Mouse (Mus musculus) cortical plate, adult 2 months (tissue): Measurements from ENCODE around the gene Tm9sf4. TPM values are rescaled to one million over a fixed set of nuclear protein-coding genes. Genes with fewer than 3 reads are reported as not detected.

Source experiments
- H3K27ac ChIP-seq: fragments of 200-500 bp; 2 replicates; pipeline ENCODE4 v1.5.1; 2012; ENCODE audit warnings: low read length, control low read depth, inconsistent platforms; ENCODE audit not compliant: insufficient read depth
- H3K4me1 ChIP-seq: fragments of 200-500 bp; 2 replicates; pipeline ENCODE4 v1.6.1; 2011; ENCODE audit warnings: low read length; ENCODE audit not compliant: control insufficient read depth, insufficient read depth
- H3K4me3 ChIP-seq: fragments of 200-500 bp; 2 replicates; pipeline ENCODE4 v1.5.1; 2011; ENCODE audit warnings: mild to moderate bottlenecking, low read length, control low read depth; ENCODE audit not compliant: insufficient read depth
- CTCF ChIP-seq: fragments of 200-500 bp; IDR thresholded peaks from 2 replicates; pipeline ENCODE4 v1.5.1; 2011; ENCODE audit warnings: mild to moderate bottlenecking, control low read depth, low read length; ENCODE audit not compliant: insufficient read depth; ENCODE audit errors: extremely low read depth
- POLR2A ChIP-seq: fragments of 200-500 bp; IDR thresholded peaks from 2 replicates; pipeline ENCODE4 v1.6.1; 2011; ENCODE audit warnings: mild to moderate bottlenecking, low read length, control low read depth; ENCODE audit not compliant: insufficient read depth; ENCODE audit errors: extremely low read depth
- polyA plus RNA-seq: library from polyadenylated mRNA; depleted of rRNA; stranded (reverse); fragments of >200 nt; gene quantifications from 2 replicates; pipeline ENCODE4 v1.2.3, GENCODE M21; 2012; rRNA removed

Tm9sf4 gene
- polyA plus RNA-seq, 1 experiment: 70.5 TPM

DNA sequence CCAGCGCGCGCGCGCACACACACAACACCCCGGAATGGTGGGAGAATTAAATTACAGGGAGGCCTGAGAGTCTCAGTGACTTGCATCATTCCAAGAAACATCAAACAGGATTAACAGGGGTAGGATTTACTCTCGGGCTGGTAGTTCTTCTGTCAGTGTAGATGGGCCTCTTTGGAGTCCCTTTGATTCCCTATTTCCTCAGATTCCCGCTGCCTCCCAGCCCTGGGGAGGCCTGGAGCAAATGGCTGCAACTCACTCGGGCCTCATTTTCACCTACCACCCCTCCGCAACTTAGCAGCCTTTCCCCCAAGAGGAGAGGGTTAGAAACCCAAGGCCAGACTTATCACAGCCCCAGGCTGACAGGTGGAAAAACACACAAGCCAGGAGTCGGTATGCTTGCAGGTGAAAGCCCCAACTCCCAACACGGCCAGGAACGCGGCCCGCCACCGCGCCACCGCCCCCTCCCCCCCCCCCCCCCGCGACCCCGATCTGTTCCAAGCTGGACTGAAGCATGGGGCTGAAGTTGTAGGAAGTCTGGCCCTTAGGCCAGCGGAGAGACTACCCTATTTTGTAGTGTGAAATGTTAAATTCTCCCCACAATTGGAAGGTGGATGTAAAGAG, 78.9 kb downstream of the Tm9sf4 start:
- H3K4me3 ChIP-seq: peak overlapping the region; percentile 96
- peaks cover 9% of the 10 kb centered on the region for H3K4me1 ChIP-seq
- TF ChIP-seq CTCF: no peak
- TF ChIP-seq POLR2A: no peak
- no peak overlapping the region for H3K27ac ChIP-seq

DNA sequence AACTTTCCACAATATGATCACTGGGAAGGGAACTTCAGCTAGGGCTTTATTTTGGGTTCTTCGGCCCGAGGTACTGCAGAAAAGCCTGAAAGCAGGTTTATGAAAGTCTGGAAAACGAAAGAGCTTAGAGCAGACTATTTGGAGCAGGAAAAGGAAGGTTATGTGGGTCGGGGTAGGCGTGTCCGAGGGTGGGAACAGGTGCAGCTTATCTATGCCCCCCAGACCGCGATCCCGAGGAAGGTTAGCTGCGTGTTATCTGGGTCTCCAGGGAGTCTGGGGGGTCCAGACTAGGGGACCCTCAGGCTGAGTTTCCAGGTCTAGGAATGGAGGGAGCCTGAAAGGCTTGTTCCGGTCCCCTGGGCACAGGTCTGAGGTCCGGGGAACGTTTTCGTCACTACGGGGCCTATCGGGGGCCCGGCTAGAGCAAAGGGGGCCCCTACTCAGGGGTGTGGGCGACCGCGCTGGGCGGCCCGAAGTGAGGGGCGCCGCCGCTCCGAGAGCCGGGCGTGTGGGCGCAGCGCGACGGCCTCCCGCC, 79.7 kb downstream of the Tm9sf4 start:
- Histone ChIP-seq H3K4me3 (peak overlapping the region; percentile 96), H3K4me1 (peaks cover 9% of the 10 kb centered on the region), H3K27ac (peak overlapping the region; percentile 60)
- no peak for TF ChIP-seq CTCF
- no peak for TF ChIP-seq POLR2A

DNA sequence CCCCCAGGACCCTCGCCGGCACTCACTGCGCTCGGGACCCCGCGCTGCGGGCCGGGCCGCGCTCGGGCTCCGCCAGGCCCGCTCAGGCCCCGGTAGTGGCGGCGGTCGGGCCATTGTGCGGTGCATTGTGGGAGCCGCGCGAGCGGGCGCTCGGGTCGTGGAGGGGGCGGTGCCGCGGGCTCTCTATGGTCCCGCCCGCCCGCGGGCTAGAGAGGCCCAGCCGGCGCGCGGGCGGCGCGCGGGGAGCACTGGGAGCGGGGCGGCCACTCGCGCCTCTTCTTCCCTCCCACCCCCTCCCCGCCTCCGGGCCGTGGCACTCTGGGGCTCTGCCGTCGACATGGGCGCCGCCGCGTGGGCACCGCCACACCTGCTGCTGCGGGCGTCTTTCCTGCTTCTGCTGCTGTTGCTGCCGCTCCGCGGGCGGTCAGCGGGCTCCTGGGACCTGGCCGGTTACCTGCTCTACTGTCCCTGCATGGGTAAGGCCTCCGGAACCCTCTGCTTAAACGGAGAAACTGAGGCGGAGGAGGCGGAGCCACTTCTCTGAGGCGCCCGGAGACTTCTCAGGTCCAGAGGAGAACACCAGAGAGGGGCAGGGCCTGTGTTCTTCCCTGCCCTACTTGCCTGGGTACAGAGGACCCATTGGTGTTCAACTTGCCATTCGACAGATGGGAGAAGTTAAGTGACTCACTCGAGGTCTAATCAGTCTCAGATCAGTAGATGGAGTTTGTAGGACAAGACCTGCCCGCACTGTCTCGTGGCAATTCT, 80.3 kb downstream of the Tm9sf4 start, which contains the start of the genes Plagl2 and Pofut1:
TSS of gene Plagl2 (minus strand) at position 177 of the 765 bp plus-strand sequence.
TSS of gene Pofut1 (plus strand) at position 284 of the 765 bp plus-strand sequence.
- H3K27ac ChIP-seq: peak within 1 kb of the TSS; percentile 90
- peak within 1 kb of the TSS; percentile 96 for H3K4me3 ChIP-seq
- H3K4me1 ChIP-seq: peaks cover 9% of the 10 kb centered on the region
- TF ChIP-seq CTCF (no peak), POLR2A (no peak)

DNA sequence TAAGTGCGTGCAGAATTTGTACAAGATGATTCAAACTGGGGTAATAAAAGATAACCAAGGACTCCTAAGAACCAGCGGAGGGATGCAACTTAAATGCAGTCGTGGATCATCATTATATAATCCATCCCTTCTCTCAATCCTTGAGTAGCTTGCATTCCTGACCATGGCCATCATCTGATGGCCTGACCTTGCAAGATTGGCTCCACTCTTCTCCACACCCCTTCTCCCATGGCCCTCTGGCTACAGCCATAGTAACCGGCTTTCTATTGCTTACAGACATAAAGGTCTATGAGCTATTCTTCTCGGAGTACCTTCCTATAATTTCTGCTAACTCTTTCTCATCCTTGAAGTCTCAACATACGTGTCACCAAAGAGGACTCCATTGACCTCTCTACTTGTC, 81.1 kb downstream of the Tm9sf4 start:
- Histone ChIP-seq H3K27ac (no peak overlapping the region), H3K4me1 (peaks cover 9% of the 10 kb centered on the region), H3K4me3 (peak overlapping the region; percentile 96; the same call in 1 of the 2 replicates)
- no peak for TF ChIP-seq CTCF
- TF ChIP-seq POLR2A: no peak

DNA sequence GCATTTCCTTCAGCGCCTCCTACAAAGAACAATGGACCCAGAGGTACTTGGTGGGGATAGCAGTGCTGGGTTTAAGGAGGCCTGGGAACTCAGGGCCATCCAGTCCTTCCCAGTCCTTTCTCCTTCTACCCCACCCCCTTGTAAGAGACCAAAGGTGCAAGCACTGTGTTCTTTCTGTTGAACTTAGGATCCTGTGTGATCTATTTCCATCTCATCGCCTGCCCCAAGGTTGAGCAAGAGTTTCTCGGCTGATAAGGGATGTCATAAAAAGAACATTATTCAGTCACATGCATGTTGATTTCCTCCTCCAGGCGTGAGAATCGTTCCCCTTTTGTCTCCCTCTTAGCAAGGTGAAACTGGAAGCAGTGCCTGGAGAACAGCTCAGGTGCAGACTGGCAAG, 88.6 kb downstream of the Tm9sf4 start:
- H3K27ac ChIP-seq: no peak overlapping the region
- no peaks in the 10 kb centered on the region for H3K4me1 ChIP-seq
- no peak overlapping the region for H3K4me3 ChIP-seq
- TF ChIP-seq CTCF: no peak

DNA sequence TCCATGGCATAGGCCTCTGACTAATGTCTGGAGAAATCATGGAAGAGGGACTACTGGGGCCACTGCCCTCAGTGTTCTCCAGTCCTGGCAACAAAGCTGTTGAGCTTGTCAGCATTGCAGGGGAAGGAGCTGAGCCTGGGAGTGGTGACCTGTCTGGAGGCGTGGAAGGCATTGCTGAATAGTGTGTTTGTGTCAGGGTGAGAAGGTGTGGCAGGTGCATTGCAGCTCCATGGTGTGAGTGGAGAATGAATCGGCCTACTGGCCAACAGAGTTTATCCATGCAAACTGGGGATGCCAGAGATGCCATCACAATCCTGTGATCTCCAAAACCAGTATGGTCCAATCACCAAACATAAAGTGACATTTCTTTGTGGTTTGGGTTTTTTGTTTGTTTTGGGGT, 95.5 kb downstream of the Tm9sf4 start:
- no peak overlapping the region for H3K27ac ChIP-seq
- H3K4me3 ChIP-seq: no peak overlapping the region
- no peaks in the 10 kb centered on the region for H3K4me1 ChIP-seq
- TF ChIP-seq CTCF (no peak), POLR2A (no peak)

DNA sequence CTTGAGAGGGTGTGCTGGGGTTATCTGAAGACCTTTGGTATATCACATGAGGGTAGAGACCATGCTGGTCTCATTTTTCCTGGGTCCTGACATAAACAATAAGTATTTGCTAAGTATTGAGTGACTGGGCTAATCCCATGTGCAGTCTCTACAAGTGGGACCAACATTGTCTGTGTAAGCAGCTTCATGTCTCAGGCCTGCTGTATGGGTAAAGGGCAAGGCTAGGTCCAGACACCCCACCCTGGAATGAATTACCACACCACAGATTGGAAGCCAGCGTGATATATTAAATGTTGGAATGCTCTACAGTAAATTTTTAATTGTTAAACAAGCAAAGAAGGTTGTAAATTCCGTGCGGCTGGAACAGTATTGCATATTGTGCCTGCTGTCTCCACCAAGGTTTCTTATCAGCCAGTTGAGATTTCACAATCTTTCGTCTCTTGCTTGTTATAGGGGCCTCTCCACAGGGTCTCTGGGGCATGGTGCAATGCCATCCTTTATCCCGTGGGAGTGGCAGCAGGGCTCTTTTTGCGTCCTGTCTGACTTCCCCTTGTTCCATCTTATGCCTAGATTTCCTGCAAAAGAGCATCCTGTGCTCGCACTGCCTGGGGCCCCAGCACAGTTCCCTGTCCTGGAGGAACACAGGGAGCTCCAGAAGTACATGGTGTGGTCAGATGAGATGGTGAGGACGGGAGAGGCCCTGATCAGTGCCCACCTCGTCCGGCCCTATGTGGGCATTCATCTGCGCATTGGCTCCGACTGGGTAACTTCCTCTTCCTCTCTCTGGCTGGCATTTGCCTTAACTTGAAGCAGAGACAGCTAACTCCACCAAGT, 98.1 kb downstream of the Tm9sf4 start:
- no peak overlapping the region for H3K27ac ChIP-seq
- no peak overlapping the region for H3K4me3 ChIP-seq
- TF ChIP-seq CTCF (no peak), POLR2A (no peak)
- H3K4me1 ChIP-seq: no peaks in the 10 kb centered on the region

Other genes with a start within 250 kb of the Tm9sf4 start
- gene Mylk2, start 250.0 kb upstream of the Tm9sf4 start, polyA plus RNA-seq: not detected in 2 replicates
- gene Foxs1, start 228.1 kb upstream of the Tm9sf4 start, polyA plus RNA-seq: 1.0 and 1.4 TPM in 2 replicates
- gene Dusp15, start 209.6 kb upstream of the Tm9sf4 start, polyA plus RNA-seq: 37.7 and 40.7 TPM in 2 replicates
- 1.7 and 2.0 TPM in 2 replicates for gene Ttll9, start 198.8 kb upstream of the Tm9sf4 start, polyA plus RNA-seq
- gene Pdrg1, start 145.9 kb upstream of the Tm9sf4 start, polyA plus RNA-seq: 84.0 and 88.8 TPM in 2 replicates
- gene Xkr7, start 129.5 kb upstream of the Tm9sf4 start, polyA plus RNA-seq: 1.4 and 1.9 TPM in 2 replicates
- 11.7 and 13.2 TPM in 2 replicates for gene Ccm2l, start 95.3 kb upstream of the Tm9sf4 start, polyA plus RNA-seq
- 3.4 and 3.7 TPM in 2 replicates for gene Hck, start 52.8 kb upstream of the Tm9sf4 start, polyA plus RNA-seq
- gene Tspyl3, start 64.1 kb downstream of the Tm9sf4 start, polyA plus RNA-seq: 27.4 and 28.4 TPM in 2 replicates
- 3.5 and 3.7 TPM in 2 replicates for gene Plagl2, start 80.1 kb downstream of the Tm9sf4 start, polyA plus RNA-seq
- 17.9 and 19.3 TPM in 2 replicates for gene Pofut1, start 80.2 kb downstream of the Tm9sf4 start, polyA plus RNA-seq
- 34.3 and 34.6 TPM in 2 replicates for gene Kif3b, start 130.1 kb downstream of the Tm9sf4 start, polyA plus RNA-seq
- gene Asxl1, start 184.5 kb downstream of the Tm9sf4 start, polyA plus RNA-seq: 20.1 and 21.9 TPM in 2 replicates